Mouse (Mus musculus) stomach, embryonic 16.5 days (tissue): ENCODE measurements around the gene Sycp2. TPM values are rescaled to one million over a fixed set of nuclear protein-coding genes. Genes with fewer than 3 reads are reported as not detected.
A peak's percentile ranks its signal among the peaks of the same experiment; 100 is the strongest.

ENCODE experiments used
- ATAC-seq: fragments of 200-750 bp; cut with Nextera tagmentation; 2 replicates; pipeline ENCODE4 v1.8.0; 2017; ENCODE audit warnings: moderate number of reproducible peaks, moderate TSS enrichment; ENCODE audit not compliant: insufficient read depth, low FRiP score
- H3K27ac ChIP-seq: fragments of 300-500 bp; sonication (generic); 2 replicates; pipeline ENCODE4 v1.5.1; 2014; ENCODE audit warnings: low read length
- H3K27me3 ChIP-seq: fragments of 300-500 bp; sonication (generic); 2 replicates; pipeline ENCODE4 v1.6.1; 2014; ENCODE audit warnings: low read length, control low read depth, mixed read lengths; ENCODE audit not compliant: control insufficient read depth, insufficient read depth
- H3K36me3 ChIP-seq: fragments of 300-500 bp; sonication (generic); 2 replicates; pipeline ENCODE4 v1.6.1; 2014; ENCODE audit warnings: low read length; ENCODE audit not compliant: control insufficient read depth, insufficient read depth
- H3K4me1 ChIP-seq: fragments of 300-500 bp; sonication (generic); 2 replicates; pipeline ENCODE4 v1.6.1; 2014; ENCODE audit warnings: low read length, control low read depth, mixed read lengths; ENCODE audit not compliant: control insufficient read depth, insufficient read depth
- H3K4me2 ChIP-seq: fragments of 300-500 bp; sonication (generic); 2 replicates; pipeline ENCODE4 v1.6.1; 2014; ENCODE audit warnings: low read depth, low read length, mixed read lengths
- H3K4me3 ChIP-seq: fragments of 300-500 bp; sonication (generic); replicated peaks from 2 replicates; pipeline ENCODE4 v1.5.1; 2014; ENCODE audit warnings: mild to moderate bottlenecking, low read length
- H3K9ac ChIP-seq: fragments of 300-500 bp; sonication (generic); 2 replicates; pipeline ENCODE4 v1.6.1; 2014; ENCODE audit warnings: low read length
- H3K9me3 ChIP-seq: fragments of 300-500 bp; sonication (generic); replicated peaks from 2 replicates; pipeline ENCODE4 v1.6.1; 2016; ENCODE audit warnings: low read length, control low read depth; ENCODE audit not compliant: control insufficient read depth
- WGBS: fragments of 180-500 bp; shearing (Covaris S2); extraction: QIAGEN DNeasy Blood & Tissue Kit; methylation state at CpG from one replicate; pipeline ENCODE4 v1.1.7; 2014; 5-methylcytosine and 5-hydroxymethylcytosine counted together
- polyA plus RNA-seq: library from polyadenylated mRNA; unstranded; fragments of >200 nt; fragmentation: Nextera tagmentation; extraction: Ambion mirVana; gene quantifications from 2 replicates; pipeline ENCODE4 v1.2.1, GENCODE M21; 2015

Gene Sycp2
- polyA plus RNA-seq, result 0.06 and 0.23 TPM in 2 replicates

- Histone ChIP-seq H3K27me3 (no peaks in the 10 kb centered on the region), H3K9me3 (no peaks in the 10 kb centered on the region), H3K27ac (no peak within 1 kb of the TSS), H3K9ac (no peak within 1 kb of the TSS), H3K4me1 (no peaks in the 10 kb centered on the region), H3K36me3 (no peaks in the 10 kb centered on the region), H3K4me2 (no peak within 1 kb of the TSS), H3K4me3 (no peak within 1 kb of the TSS)
- WGBS, result 82% methylated on average over 52 of the region's 52 CpGs
- peak; percentile 56 for ATAC-seq
Observed at GRCm38 (mm10) chr2:178407053-178407815, at the start of gene Sycp2. Sycp2 (minus strand) TSS chr2:178407685.

- Histone ChIP-seq H3K4me1 (peaks cover 11% of the 10 kb centered on the region; the same call in 1 of the 2 replicates), H3K9me3 (no peaks in the 10 kb centered on the region), H3K27me3 (no peaks in the 10 kb centered on the region), H3K4me3 (no peak overlapping the region; the same call in 1 of the 2 replicates), H3K27ac (peak overlapping the region; percentile 88), H3K4me2 (peak overlapping the region; percentile 27; the same call in 1 of the 2 replicates), H3K36me3 (no peaks in the 10 kb centered on the region), H3K9ac (0 out of 2 replicates have a peak overlapping the region, but pooled peaks have one; percentile 21)
- ATAC-seq, result peak; percentile 81
- WGBS, result 19% methylated on average over 17 of the region's 17 CpGs
Observed at GRCm38 (mm10) chr2:178454664-178455516, 47.4 kb upstream of the Sycp2 start.

GRCm38 (mm10) chr2:178450961-178451360 is 43.5 kb upstream of the Sycp2 start:
- Histone ChIP-seq H3K27me3 (no peaks in the 10 kb centered on the region), H3K4me1 (peaks cover 11% of the 10 kb centered on the region; the same call in 1 of the 2 replicates), H3K9me3 (no peaks in the 10 kb centered on the region), H3K36me3 (no peaks in the 10 kb centered on the region), H3K4me2 (no peak overlapping the region), H3K9ac (no peak overlapping the region), H3K27ac (no peak overlapping the region), H3K4me3 (no peak overlapping the region)
- WGBS, result 72% methylated on average over 10 of the region's 10 CpGs
- ATAC-seq, result no peak

GRCm38 (mm10) chr2:178450236-178450635 is 42.8 kb upstream of the Sycp2 start:
- Histone ChIP-seq H3K27me3 (no peaks in the 10 kb centered on the region), H3K36me3 (no peaks in the 10 kb centered on the region), H3K9ac (no peak overlapping the region), H3K27ac (no peak overlapping the region), H3K4me2 (no peak overlapping the region), H3K9me3 (no peaks in the 10 kb centered on the region), H3K4me3 (no peak overlapping the region), H3K4me1 (peaks cover 7% of the 10 kb centered on the region; the same call in 1 of the 2 replicates)
- ATAC-seq, result no peak
- WGBS, result 30% methylated on average over 2 of the region's 2 CpGs

- Histone ChIP-seq H3K4me3 (no peak overlapping the region), H3K27me3 (no peaks in the 10 kb centered on the region), H3K9ac (no peak overlapping the region), H3K36me3 (no peaks in the 10 kb centered on the region), H3K9me3 (no peaks in the 10 kb centered on the region), H3K4me1 (no peaks in the 10 kb centered on the region), H3K27ac (no peak overlapping the region), H3K4me2 (no peak overlapping the region)
- no peak for ATAC-seq
- 76% methylated on average over 4 of the region's 4 CpGs for WGBS
Observed at GRCm38 (mm10) chr2:178449386-178449785, 41.9 kb upstream of the Sycp2 start.

GRCm38 (mm10) chr2:178437311-178437710 is 29.8 kb upstream of the Sycp2 start:
- 54% methylated on average over 9 of the region's 9 CpGs for WGBS
- Histone ChIP-seq H3K4me2 (no peak overlapping the region), H3K36me3 (no peaks in the 10 kb centered on the region), H3K9me3 (no peaks in the 10 kb centered on the region), H3K4me1 (no peaks in the 10 kb centered on the region), H3K9ac (no peak overlapping the region), H3K27ac (no peak overlapping the region), H3K27me3 (no peaks in the 10 kb centered on the region), H3K4me3 (no peak overlapping the region)
- no peak for ATAC-seq

- H3K36me3 ChIP-seq, result no peaks in the 10 kb centered on the region
- ATAC-seq, result no peak
- no peaks in the 10 kb centered on the region for H3K27me3 ChIP-seq
- H3K9me3 ChIP-seq, result no peaks in the 10 kb centered on the region
- 76% methylated on average over 2 of the region's 2 CpGs for WGBS
- H3K4me1 ChIP-seq, result 0 out of 2 replicates have a peak, but pooled peaks cover 3% of the 10 kb centered on the region
- H3K4me3 ChIP-seq, result no peak overlapping the region
- H3K27ac ChIP-seq, result no peak overlapping the region
- no peak overlapping the region for H3K4me2 ChIP-seq
- no peak overlapping the region for H3K9ac ChIP-seq
Observed at GRCm38 (mm10) chr2:178433903-178434302, 26.4 kb upstream of the Sycp2 start.

- Histone ChIP-seq H3K9ac (no peak overlapping the region), H3K4me3 (no peak overlapping the region), H3K27ac (no peak overlapping the region), H3K36me3 (no peaks in the 10 kb centered on the region), H3K27me3 (no peaks in the 10 kb centered on the region), H3K4me1 (0 out of 2 replicates have a peak, but pooled peaks cover 3% of the 10 kb centered on the region), H3K4me2 (no peak overlapping the region), H3K9me3 (no peaks in the 10 kb centered on the region)
- no peak for ATAC-seq
- 69% methylated on average over 2 of the region's 2 CpGs for WGBS
Observed at GRCm38 (mm10) chr2:178433495-178433894, 26.0 kb upstream of the Sycp2 start.

GRCm38 (mm10) chr2:178430231-178430630 is 22.7 kb upstream of the Sycp2 start, which contains the start of gene Cdh26:
Cdh26 (plus strand) TSS chr2:178430531.
- Histone ChIP-seq H3K9me3 (no peaks in the 10 kb centered on the region), H3K27ac (no peak within 1 kb of the TSS), H3K36me3 (no peaks in the 10 kb centered on the region), H3K9ac (no peak within 1 kb of the TSS), H3K27me3 (no peaks in the 10 kb centered on the region), H3K4me2 (no peak within 1 kb of the TSS), H3K4me1 (0 out of 2 replicates have a peak, but pooled peaks cover 3% of the 10 kb centered on the region), H3K4me3 (no peak within 1 kb of the TSS)
- no peak for ATAC-seq
- WGBS, result 78% methylated on average over 4 of the region's 4 CpGs
